Mouse (Mus musculus) lung, postnatal 0 days (tissue): Measurements from ENCODE around the gene Zfp319.

Source experiments
- CTCF ChIP-seq: IDR thresholded peaks from 2 replicates; pipeline ENCODE4 v1.5.1; 2016; ENCODE audit warnings: antibody characterized with exemption, mild to moderate bottlenecking
- EP300 ChIP-seq: IDR thresholded peaks from 2 replicates; pipeline ENCODE4 v1.6.1; 2016; ENCODE audit warnings: antibody characterized with exemption, mild to moderate bottlenecking, control low read depth

DNA sequence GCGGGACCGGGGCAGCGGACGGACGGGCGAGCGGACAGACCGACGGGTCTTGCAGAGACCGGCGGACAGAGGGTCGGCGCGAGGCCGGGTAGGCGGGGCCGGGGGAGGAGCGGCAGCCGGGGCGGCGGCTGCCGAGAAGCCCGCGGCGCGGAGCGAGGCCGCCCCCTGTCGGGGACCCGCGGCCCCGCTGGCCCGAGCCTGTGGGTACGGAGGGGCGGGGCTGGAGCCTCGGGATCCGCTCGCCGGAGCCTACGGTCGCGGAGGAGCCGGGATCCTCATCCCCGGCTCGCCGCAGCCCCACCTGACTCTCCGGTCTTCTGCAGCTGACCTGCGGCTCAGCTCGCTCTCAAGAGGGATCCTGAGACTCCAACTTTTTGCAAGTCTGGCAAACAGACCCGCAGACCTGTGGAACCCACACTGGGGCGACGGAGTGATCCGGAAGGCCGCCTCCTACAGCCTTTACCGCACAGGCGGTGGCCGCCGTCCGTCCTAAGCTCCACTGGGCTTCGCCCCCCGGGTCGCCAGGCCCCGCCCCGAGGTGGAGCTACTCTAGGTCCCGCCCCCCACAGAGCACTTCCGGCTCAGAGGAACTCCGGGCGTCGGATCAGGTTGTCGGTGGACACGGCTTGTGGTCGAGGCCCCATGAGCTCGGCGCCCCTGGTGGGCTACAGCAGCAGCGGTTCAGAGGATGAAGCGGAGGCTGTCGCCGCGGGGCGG lies at the start of gene Zfp319, which contains the start of gene Usb1:
- TF ChIP-seq CTCF (peak; percentile 73), EP300 (no peak)
